Mouse (Mus musculus): ENCODE measurements around the gene Col3a1. TPM values are rescaled to one million over a fixed set of nuclear protein-coding genes. Genes with fewer than 3 reads are reported as not detected.

The Col3a1 gene
- total RNA-seq, 2 experiments from 2014 or later, result 42.6 to 127 TPM

- no peak for DNase-seq (ENCODE audit: low spot score in 2 of 2)
Observed at GRCm38 (mm10) chr1:45379992-45380690, 68.8 kb downstream of the Col3a1 start.

GRCm38 (mm10) chr1:45381866-45382265, 70.5 kb downstream of the Col3a1 start:
- no peak for DNase-seq (ENCODE audit: low spot score in 2 of 2)

Small RNA genes lying within 50 kb of the gene (microRNA-seq; reads per million reads assigned to microRNA genes)
- 0 to 1.2 reads per million in 2 experiments for gene Gm47302 (ENCODE audit: borderline number of aligned reads in 2 of 2)

Other genes starting within 250 kb of the Col3a1 start
- gene Col5a2, start 191.7 kb downstream of the Col3a1 start, total RNA-seq (2021), result 10 to 100 TPM in 1 of 2 experiments, 1 to 10 TPM in 1; 4.6 to 15.7 TPM

All from adrenal gland, adult 18-20 months (tissue).